16 mouse cellular contexts compared by ENCODE assay signal in the genomic region with DNA sequence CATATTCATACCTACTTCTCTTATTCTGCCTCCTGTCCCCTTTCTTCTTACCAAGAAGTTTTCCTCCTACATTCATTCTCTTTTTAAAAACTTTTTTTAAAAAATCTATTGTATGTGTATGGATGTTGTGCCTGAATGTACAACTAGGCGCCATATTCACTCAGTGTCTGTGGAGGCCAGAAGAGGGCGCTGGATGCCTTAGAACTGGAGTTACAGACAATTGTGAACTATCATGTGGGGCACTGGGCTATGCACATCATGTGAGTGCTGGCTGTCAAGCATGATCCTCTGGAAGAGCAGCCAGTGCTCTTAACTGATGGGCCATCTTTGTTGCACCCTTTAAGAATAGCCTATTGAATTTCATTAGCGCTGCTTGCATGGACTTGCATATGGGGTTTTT.
DNase-seq lines count a peak whose midpoint lies in the region; ATAC-seq and TF ChIP-seq lines count a peak whose summit lies in the region.
"Had no signal": no experiment of that assay in that cellular context is flagged by ENCODE, and none has a peak within 500 bp of the region (broad histone marks: within the 10 kb centered on the region; RNA-seq: fewer than 3 reads in every experiment).

No protein-coding gene starts in this region.

- no peak overlapping the region for H3K4me2 ChIP-seq in intestine, postnatal 0 days (replicated peaks; ENCODE audit: low read depth)
- no peak overlapping the region for H3K4me2 ChIP-seq in intestine, embryonic 16.5 days (ENCODE audit: low read depth, low read length)
- H3K4me2 ChIP-seq: heart, embryonic 11.5 days; hindbrain, embryonic 13.5 days; midbrain, embryonic 11.5 days had no signal

- no peak overlapping the region for H3K4me3 ChIP-seq in intestine, postnatal 0 days (ENCODE audit: low read depth, low read length)
- no peak overlapping the region for H3K4me3 ChIP-seq in intestine, embryonic 16.5 days (ENCODE audit: low read length)
- H3K4me3 ChIP-seq: hindbrain, embryonic 13.5 days had no signal

- peak; percentile 23 to 64 for DNase-seq in adrenal gland, adult (ENCODE audit: inconsistent age in 2 of 2, low spot score in 1 of 2)
- DNase-seq in adrenal gland, adult 18-20 months (ENCODE audit: low spot score in 2 of 2): no peak
- DNase-seq in retina, embryonic 14.5 days (ENCODE audit: low spot score): peak; percentile 18
- DNase-seq in retina, postnatal 1 day: no peak
- no peak for DNase-seq in ovary, postnatal 36 days (ENCODE audit: low spot score)
- no peak for DNase-seq in neural tube, embryonic 10.5 days (ENCODE audit: extremely low spot score, low spot score)
- DNase-seq: cerebellum, adult 8-10 months; kidney, adult 8-10 months; left cerebral cortex, postnatal 4 days; lung, adult 2 months; spleen, adult 18-20 months had no signal

- H3K27ac ChIP-seq in intestine, postnatal 0 days (ENCODE audit: low read depth, low read length): no peak overlapping the region
- H3K27ac ChIP-seq in intestine, embryonic 16.5 days (ENCODE audit: low read length): no peak overlapping the region
- H3K27ac ChIP-seq: hindbrain, embryonic 13.5 days had no signal

- WGBS in intestine, postnatal 0 days: 80% methylated on average over 3 of the region's 3 CpGs
- 78% methylated on average over 3 of the region's 3 CpGs for WGBS in intestine, embryonic 16.5 days

- H3K9me3 ChIP-seq in intestine, postnatal 0 days (ENCODE audit: control insufficient read depth): no peaks in the 10 kb centered on the region
- peaks cover 2% of the 10 kb centered on the region; the same call in 1 of the 2 replicates for H3K9me3 ChIP-seq in intestine, embryonic 16.5 days (ENCODE audit: control insufficient read depth, low read length)
- H3K9me3 ChIP-seq: hindbrain, embryonic 13.5 days had no signal

- peaks cover 5% of the 10 kb centered on the region; the same call in 1 of the 2 replicates for H3K4me1 ChIP-seq in intestine, postnatal 0 days (replicated peaks; ENCODE audit: control insufficient read depth, insufficient read depth, low read length)
- peaks cover 6% of the 10 kb centered on the region; the same call in 1 of the 2 replicates for H3K4me1 ChIP-seq in intestine, embryonic 16.5 days (ENCODE audit: control insufficient read depth, insufficient read depth, low read length)

- peak; percentile 42 for TF ChIP-seq CTCF in intestine, postnatal 0 days (IDR thresholded peaks at IDR 0.05; ENCODE audit: low read depth)

- no peaks in the 10 kb centered on the region for H3K36me3 ChIP-seq in intestine, postnatal 0 days (ENCODE audit: control insufficient read depth, insufficient read depth)
- no peaks in the 10 kb centered on the region for H3K36me3 ChIP-seq in intestine, embryonic 16.5 days (ENCODE audit: control insufficient read depth, insufficient read depth, low read length)
- H3K36me3 ChIP-seq: hindbrain, embryonic 13.5 days had no signal

- no peak for ATAC-seq in intestine, postnatal 0 days
- ATAC-seq in intestine, embryonic 16.5 days: no peak

- no peaks in the 10 kb centered on the region for H3K27me3 ChIP-seq in intestine, postnatal 0 days (replicated peaks; ENCODE audit: control insufficient read depth, insufficient read depth, low read length)
- no peaks in the 10 kb centered on the region for H3K27me3 ChIP-seq in intestine, embryonic 16.5 days (replicated peaks; ENCODE audit: control insufficient read depth, insufficient read depth, low read length)
- H3K27me3 ChIP-seq: hindbrain, embryonic 13.5 days had no signal

- H3K9ac ChIP-seq in intestine, postnatal 0 days (ENCODE audit: low read depth, low read length): no peak overlapping the region
- H3K9ac ChIP-seq in intestine, embryonic 16.5 days (ENCODE audit: low read depth, low read length): no peak overlapping the region
- H3K9ac ChIP-seq: hindbrain, embryonic 13.5 days had no signal

Comparison
In these comparisons a context has a peak if more than half of its experiments do, and no peak if none do; other contexts are left out.
1. DNase-seq: peak in adrenal gland, adult (2 of 2) and retina, embryonic 14.5 days (single experiment); none in adrenal gland, adult 18-20 months (0 of 2), retina, postnatal 1 day (single experiment), ovary, postnatal 36 days (single experiment) and neural tube, embryonic 10.5 days (single experiment).